Mouse (Mus musculus): Measurements from ENCODE around the gene Tmc6. TPM values are rescaled to one million over a fixed set of nuclear protein-coding genes. Genes with fewer than 3 reads are reported as not detected.

The Tmc6 gene
- 46.8 and 53.2 TPM in 2 replicates for polyA plus RNA-seq (2012; rRNA removed)

DNA sequence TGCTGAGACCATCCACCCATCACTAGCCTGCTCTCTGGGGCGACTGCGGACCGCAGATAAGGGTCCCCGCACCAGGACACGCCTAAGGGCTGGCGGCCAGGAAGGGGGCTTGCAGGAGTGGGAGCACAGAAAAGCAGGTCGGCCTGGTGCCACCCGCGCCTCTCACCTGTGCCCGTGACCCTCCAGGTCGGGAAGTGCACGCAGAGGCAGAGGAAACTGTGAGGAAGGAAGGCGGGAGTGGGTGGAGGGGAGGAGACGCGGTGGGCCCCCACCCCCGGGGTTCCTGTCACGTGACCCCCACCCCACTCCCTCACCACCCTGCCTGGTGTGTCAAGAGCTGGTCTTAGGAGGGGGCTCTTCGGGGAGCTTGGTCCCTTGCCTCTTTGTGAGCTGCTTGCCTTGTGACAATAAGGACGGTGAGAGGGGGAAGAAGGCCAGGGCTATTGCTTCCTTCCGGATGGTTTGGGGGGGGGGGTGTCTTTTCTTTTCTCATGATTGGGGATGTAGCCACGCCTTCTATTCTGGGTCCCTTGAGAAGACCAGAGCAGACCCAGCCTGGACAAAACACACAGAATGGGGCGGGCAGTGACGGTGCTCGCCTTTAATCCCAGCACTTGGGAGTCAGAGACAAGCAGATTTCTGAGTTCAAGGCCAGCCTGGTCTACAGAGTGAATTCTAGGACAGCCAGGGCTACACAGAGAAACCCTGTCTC lies at the start of gene Tmc6, which contains the start of gene Tmc8:
Gene Tmc6, minus strand, starts transcription at position 206 of the 712 bp plus-strand sequence.
Gene Tmc8, plus strand, starts transcription at position 84 of the 712 bp plus-strand sequence.

GRCm38 (mm10) chr11:117825333-117826101 lies 43.5 kb upstream of the Tmc6 start, which contains the start of the genes Afmid and Tk1:
Afmid (plus strand) TSS chr11:117825924.
Tk1 (minus strand) TSS chr11:117826092.

DNA sequence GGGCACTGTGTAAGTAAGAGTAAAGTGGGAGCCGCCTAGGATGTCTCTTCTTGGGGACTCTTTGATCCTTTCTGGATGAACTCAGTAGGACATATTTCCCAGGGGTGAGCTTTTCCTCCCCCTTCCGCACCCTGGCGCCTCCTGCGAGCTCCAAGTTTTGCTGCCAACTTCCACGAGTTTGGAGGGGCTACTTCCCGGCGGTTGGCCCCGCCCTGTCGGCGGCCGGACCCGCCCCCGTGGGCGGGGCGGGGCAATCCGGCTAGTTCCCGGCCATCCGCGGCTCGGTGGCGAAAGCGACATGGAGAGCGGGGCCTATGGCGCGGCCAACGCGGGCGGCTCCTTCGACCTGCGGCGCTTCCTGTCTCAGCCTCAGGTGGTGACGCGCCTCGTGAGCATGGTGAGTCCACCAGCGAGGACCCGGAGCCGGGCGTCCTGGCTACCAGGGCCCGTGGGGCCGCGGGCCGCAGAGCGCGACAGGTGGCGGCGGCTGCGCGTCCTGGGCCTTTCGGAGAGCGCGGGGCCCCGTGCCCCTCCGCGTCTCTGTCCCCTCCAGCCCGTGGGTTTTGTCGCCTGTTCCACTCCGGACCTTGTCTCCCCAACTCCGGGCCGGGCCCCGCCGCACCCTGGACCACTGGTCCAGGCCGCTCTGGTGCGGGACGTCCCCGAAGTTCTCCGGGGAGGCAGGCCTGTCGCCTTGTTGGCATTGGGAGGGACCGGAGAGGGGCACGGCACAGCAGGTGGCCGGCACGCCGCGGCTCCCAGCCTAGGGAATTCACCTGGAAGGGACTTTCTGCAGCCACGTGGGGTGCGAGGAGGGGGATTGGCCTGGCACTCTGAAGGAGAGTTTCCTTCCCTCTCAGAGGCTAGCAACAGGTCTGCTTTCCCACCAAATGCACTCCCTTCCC lies 27.7 kb upstream of the Tmc6 start, which contains the start of the genes Gm20708 and Syngr2:
Gene Gm20708, plus strand, starts transcription at position 262 of the 905 bp plus-strand sequence.
Gene Syngr2, plus strand, starts transcription at position 262 of the 905 bp plus-strand sequence.

GRCm38 (mm10) chr11:117797511-117798159 lies 15.6 kb upstream of the Tmc6 start, which contains the start of gene 6030468B19Rik:
6030468B19Rik (plus strand) TSS chr11:117797660.

Other genes with a start within 250 kb of the Tmc6 start
- 3.4 and 3.6 TPM in 2 replicates for gene Tnrc6c, start 127.9 kb downstream of the Tmc6 start, polyA plus RNA-seq (2012; rRNA removed)
- 21.0 and 30.8 TPM in 2 replicates for gene Tmc8, start 122 bp downstream of the Tmc6 start, polyA plus RNA-seq (2012; rRNA removed)
- gene 6030468B19Rik, start 15.5 kb upstream of the Tmc6 start, polyA plus RNA-seq (2012; rRNA removed), result 76.6 and 99.3 TPM in 2 replicates
- 0.02 TPM in 1 of 2 replicates, not detected in the other for gene Gm20708, start 27.5 kb upstream of the Tmc6 start, polyA plus RNA-seq (2012; rRNA removed)
- gene Syngr2, start 27.5 kb upstream of the Tmc6 start, polyA plus RNA-seq (2012; rRNA removed), result 31.2 and 42.0 TPM in 2 replicates
- gene Afmid, start 43.7 kb upstream of the Tmc6 start, polyA plus RNA-seq (2012; rRNA removed), result 7.4 and 8.4 TPM in 2 replicates
- gene Tk1, start 43.9 kb upstream of the Tmc6 start, polyA plus RNA-seq (2012; rRNA removed), result 124 and 146 TPM in 2 replicates
- 186 and 213 TPM in 2 replicates for gene Birc5, start 67.1 kb upstream of the Tmc6 start, polyA plus RNA-seq (2012; rRNA removed)
- 0.02 TPM in 1 of 2 replicates, not detected in the other for gene Tmem235, start 78.6 kb upstream of the Tmc6 start, polyA plus RNA-seq (2012; rRNA removed)
- 1.3 and 1.4 TPM in 2 replicates for gene Tha1, start 91.3 kb upstream of the Tmc6 start, polyA plus RNA-seq (2012; rRNA removed)
- 6.8 and 8.0 TPM in 2 replicates for gene Socs3, start 187.8 kb upstream of the Tmc6 start, polyA plus RNA-seq (2012; rRNA removed)
- gene Pgs1, start 204.1 kb upstream of the Tmc6 start, polyA plus RNA-seq (2012; rRNA removed), result 11.4 and 13.1 TPM in 2 replicates